Mouse (Mus musculus) kidney, embryonic 16.5 days (tissue): ENCODE results near the gene Rbfox1. TPM values are rescaled to one million over a fixed set of nuclear protein-coding genes. Genes with fewer than 3 reads are reported as not detected.

ENCODE experiments used
- ATAC-seq: fragments of 200-750 bp; cut with Nextera tagmentation; 2 replicates; pipeline ENCODE4 v1.8.0; 2017; ENCODE audit warnings: moderate TSS enrichment; ENCODE audit not compliant: low FRiP score, low TSS enrichment
- H3K27ac ChIP-seq: fragments of 300-500 bp; sonication (generic); 2 replicates; pipeline ENCODE4 v1.5.1; 2014; ENCODE audit warnings: low read length
- H3K27me3 ChIP-seq: fragments of 300-500 bp; sonication (generic); 2 replicates; pipeline ENCODE4 v1.6.1; 2014; ENCODE audit warnings: low read length, control low read depth, mixed read lengths; ENCODE audit not compliant: insufficient read depth
- H3K36me3 ChIP-seq: fragments of 300-500 bp; sonication (generic); 2 replicates; pipeline ENCODE4 v1.6.1; 2014; ENCODE audit warnings: low read length, control low read depth, mixed read lengths; ENCODE audit not compliant: insufficient read depth
- H3K4me1 ChIP-seq: fragments of 300-500 bp; sonication (generic); 2 replicates; pipeline ENCODE4 v1.6.1; 2014; ENCODE audit warnings: low read length, control low read depth, mixed read lengths; ENCODE audit not compliant: insufficient read depth
- H3K4me2 ChIP-seq: fragments of 300-500 bp; sonication (generic); replicated peaks from 2 replicates; pipeline ENCODE4 v1.6.1; 2014; ENCODE audit warnings: low read depth, low read length
- H3K4me3 ChIP-seq: fragments of 300-500 bp; sonication (generic); 2 replicates; pipeline ENCODE4 v1.5.1; 2014; ENCODE audit warnings: mild to moderate bottlenecking, low read length
- H3K9ac ChIP-seq: fragments of 300-500 bp; sonication (generic); replicated peaks from 2 replicates; pipeline ENCODE4 v1.6.1; 2014; ENCODE audit warnings: low read length
- H3K9me3 ChIP-seq: fragments of 300-500 bp; sonication (generic); 2 replicates; pipeline ENCODE4 v1.6.1; 2016; ENCODE audit warnings: low read length, control low read depth
- whole genome bisulfite sequencing: fragments of 180-500 bp; shearing (Covaris S2); extraction: QIAGEN DNeasy Blood & Tissue Kit; methylation state at CpG from one replicate; pipeline ENCODE4 v1.1.7; 2014; 5-methylcytosine and 5-hydroxymethylcytosine counted together
- polyA plus RNA-seq: library from polyadenylated mRNA; unstranded; fragments of >200 nt; fragmentation: Nextera tagmentation; extraction: Ambion mirVana; gene quantifications from 2 replicates; pipeline ENCODE4 v1.2.1, GENCODE M21; 2015

Gene Rbfox1
- polyA plus RNA-seq, 1 experiment from 2014 or later: 5.4 TPM

- Histone ChIP-seq H3K9me3 (no peaks in the 10 kb centered on the region), H3K27me3 (no peaks in the 10 kb centered on the region), H3K9ac (no peak overlapping the region), H3K4me2 (no peak overlapping the region), H3K4me1 (no peaks in the 10 kb centered on the region), H3K4me3 (no peak overlapping the region), H3K27ac (no peak overlapping the region), H3K36me3 (no peaks in the 10 kb centered on the region)
- WGBS: 54% methylated on average over 2 of the region's 2 CpGs
- ATAC-seq: no peak
Observed at GRCm38 (mm10) chr16:6436445-6436844, 551.3 kb downstream of the Rbfox1 start.

- Histone ChIP-seq H3K27me3 (no peaks in the 10 kb centered on the region), H3K9me3 (no peaks in the 10 kb centered on the region), H3K4me3 (no peak overlapping the region), H3K4me2 (no peak overlapping the region), H3K4me1 (no peaks in the 10 kb centered on the region), H3K27ac (no peak overlapping the region), H3K36me3 (no peaks in the 10 kb centered on the region), H3K9ac (no peak overlapping the region)
- 29% methylated on average over 5 of the region's 5 CpGs for WGBS
- no peak for ATAC-seq
Observed at GRCm38 (mm10) chr16:6448250-6448649, 563.1 kb downstream of the Rbfox1 start.

GRCm38 (mm10) chr16:6455349-6455748 is 570.2 kb downstream of the Rbfox1 start:
- ATAC-seq: no peak
- H3K36me3 ChIP-seq: no peaks in the 10 kb centered on the region
- H3K27me3 ChIP-seq: no peaks in the 10 kb centered on the region
- no peak overlapping the region for H3K4me3 ChIP-seq
- H3K27ac ChIP-seq: no peak overlapping the region
- H3K4me1 ChIP-seq: no peaks in the 10 kb centered on the region
- 76% methylated on average over 3 of the region's 3 CpGs for WGBS
- no peak overlapping the region for H3K4me2 ChIP-seq
- H3K9ac ChIP-seq: no peak overlapping the region
- H3K9me3 ChIP-seq: no peaks in the 10 kb centered on the region

- H3K4me1 ChIP-seq: no peaks in the 10 kb centered on the region
- H3K9ac ChIP-seq: no peak overlapping the region
- H3K4me2 ChIP-seq: no peak overlapping the region
- WGBS: 54% methylated on average over 1 of the region's 1 CpGs
- H3K27ac ChIP-seq: no peak overlapping the region
- no peaks in the 10 kb centered on the region for H3K36me3 ChIP-seq
- H3K27me3 ChIP-seq: no peaks in the 10 kb centered on the region
- no peaks in the 10 kb centered on the region for H3K9me3 ChIP-seq
- ATAC-seq: no peak
- H3K4me3 ChIP-seq: no peak overlapping the region
Observed at GRCm38 (mm10) chr16:6479094-6479590, 594.0 kb downstream of the Rbfox1 start.

- 26% methylated on average over 3 of the region's 3 CpGs for WGBS
- Histone ChIP-seq H3K36me3 (no peaks in the 10 kb centered on the region), H3K4me2 (no peak overlapping the region), H3K4me3 (no peak overlapping the region), H3K27ac (no peak overlapping the region), H3K4me1 (no peaks in the 10 kb centered on the region), H3K27me3 (no peaks in the 10 kb centered on the region), H3K9ac (no peak overlapping the region), H3K9me3 (no peaks in the 10 kb centered on the region)
- no peak for ATAC-seq
Observed at GRCm38 (mm10) chr16:6479616-6480410, 594.7 kb downstream of the Rbfox1 start.

GRCm38 (mm10) chr16:6480411-6480728 is 595.2 kb downstream of the Rbfox1 start:
- Histone ChIP-seq H3K27me3 (no peaks in the 10 kb centered on the region), H3K36me3 (no peaks in the 10 kb centered on the region), H3K4me2 (no peak overlapping the region), H3K4me3 (no peak overlapping the region), H3K27ac (no peak overlapping the region), H3K9me3 (no peaks in the 10 kb centered on the region), H3K4me1 (no peaks in the 10 kb centered on the region), H3K9ac (no peak overlapping the region)
- WGBS: 15% methylated on average over 5 of the region's 5 CpGs
- ATAC-seq: no peak

GRCm38 (mm10) chr16:6483628-6484027 is 598.5 kb downstream of the Rbfox1 start:
- Histone ChIP-seq H3K27ac (no peak overlapping the region), H3K4me1 (no peaks in the 10 kb centered on the region), H3K27me3 (no peaks in the 10 kb centered on the region), H3K4me3 (no peak overlapping the region), H3K4me2 (no peak overlapping the region), H3K9me3 (no peaks in the 10 kb centered on the region), H3K36me3 (no peaks in the 10 kb centered on the region), H3K9ac (no peak overlapping the region)
- WGBS: 82% methylated on average over 8 of the region's 8 CpGs
- no peak for ATAC-seq

- Histone ChIP-seq H3K27me3 (no peaks in the 10 kb centered on the region; the same call in 1 of the 2 replicates), H3K9ac (no peak overlapping the region), H3K9me3 (no peaks in the 10 kb centered on the region), H3K4me1 (no peaks in the 10 kb centered on the region), H3K36me3 (no peaks in the 10 kb centered on the region), H3K4me3 (no peak overlapping the region), H3K27ac (no peak overlapping the region), H3K4me2 (no peak overlapping the region)
- 62% methylated on average over 3 of the region's 3 CpGs for WGBS
- ATAC-seq: no peak
Observed at GRCm38 (mm10) chr16:6485631-6486030, 600.5 kb downstream of the Rbfox1 start.

GRCm38 (mm10) chr16:6502219-6502618 is 617.1 kb downstream of the Rbfox1 start:
- H3K9ac ChIP-seq: no peak overlapping the region
- ATAC-seq: 0 out of 2 replicates have a peak, but pooled peaks have one; percentile 59
- no peak overlapping the region for H3K4me2 ChIP-seq
- no peak overlapping the region for H3K4me3 ChIP-seq
- no peaks in the 10 kb centered on the region for H3K4me1 ChIP-seq
- H3K27me3 ChIP-seq: no peaks in the 10 kb centered on the region
- no peaks in the 10 kb centered on the region for H3K9me3 ChIP-seq
- H3K36me3 ChIP-seq: no peaks in the 10 kb centered on the region
- no peak overlapping the region for H3K27ac ChIP-seq
- 33% methylated on average over 8 of the region's 8 CpGs for WGBS

- Histone ChIP-seq H3K4me2 (no peak overlapping the region), H3K4me3 (no peak overlapping the region), H3K36me3 (no peaks in the 10 kb centered on the region), H3K4me1 (no peaks in the 10 kb centered on the region), H3K27ac (no peak overlapping the region), H3K27me3 (no peaks in the 10 kb centered on the region), H3K9ac (no peak overlapping the region), H3K9me3 (no peaks in the 10 kb centered on the region)
- no peak for ATAC-seq
- 56% methylated on average over 5 of the region's 5 CpGs for WGBS
Observed at GRCm38 (mm10) chr16:6503573-6504331, 618.6 kb downstream of the Rbfox1 start.
